Mouse (Mus musculus) bone marrow macrophage, adult 2 months (primary cell): ENCODE data around the gene Tpst1. TPM values are rescaled to one million over a fixed set of nuclear protein-coding genes. Genes with fewer than 3 reads are reported as not detected.

Experiments used
- H3K27ac ChIP-seq: 2 replicates; pipeline ENCODE4 v1.5.1; 2012; ENCODE audit warnings: low read depth, low read length; ENCODE audit not compliant: insufficient read depth
- H3K4me1 ChIP-seq: 2 replicates; pipeline ENCODE4 v1.6.1; 2012; ENCODE audit warnings: low read length; ENCODE audit not compliant: control insufficient read depth, insufficient read depth
- H3K4me3 ChIP-seq: 2 replicates; pipeline ENCODE4 v1.5.1; 2012; ENCODE audit warnings: mild to moderate bottlenecking, low read length, moderate library complexity; ENCODE audit not compliant: insufficient read depth
- CTCF ChIP-seq: IDR thresholded peaks from 2 replicates; pipeline ENCODE4 v1.5.1; 2012; ENCODE audit warnings: low read depth, mild to moderate bottlenecking, low read length, moderate library complexity
- POLR2A ChIP-seq: IDR thresholded peaks from 2 replicates; pipeline ENCODE4 v1.6.1; 2012; ENCODE audit warnings: mild to moderate bottlenecking, low read depth, low read length, borderline replicate concordance
- polyA plus RNA-seq: library from polyadenylated mRNA; stranded (reverse); fragments of >200 nt; gene quantifications from 2 replicates; pipeline ENCODE4 v1.2.4, GENCODE M21; 2012; ENCODE audit not compliant: missing spikeins, insufficient read depth, insufficient read length

Gene Tpst1
- polyA plus RNA-seq, 1 experiment = 14.7 TPM

DNA sequence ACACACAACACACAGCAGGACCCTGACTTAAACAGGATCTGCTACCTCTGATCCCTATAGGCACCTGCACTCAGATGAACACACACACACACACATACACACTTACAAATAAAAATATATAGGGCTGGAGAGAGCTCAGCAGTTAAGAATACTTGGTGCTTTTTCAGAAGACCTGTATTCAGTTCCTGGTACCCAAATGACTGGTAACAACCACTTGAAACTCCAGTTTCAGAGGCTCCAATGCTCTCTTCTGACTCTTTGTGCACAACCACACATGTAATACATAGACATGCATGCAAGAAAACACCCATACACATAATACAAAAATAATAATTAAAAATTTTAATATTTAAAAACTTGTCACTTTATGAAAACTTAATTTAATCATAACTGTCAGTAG, 39.5 kb downstream of the Tpst1 start:
- Histone ChIP-seq H3K27ac (no peak overlapping the region), H3K4me3 (no peak overlapping the region), H3K4me1 (no peaks in the 10 kb centered on the region)
- TF ChIP-seq CTCF (no peak), POLR2A (no peak)

DNA sequence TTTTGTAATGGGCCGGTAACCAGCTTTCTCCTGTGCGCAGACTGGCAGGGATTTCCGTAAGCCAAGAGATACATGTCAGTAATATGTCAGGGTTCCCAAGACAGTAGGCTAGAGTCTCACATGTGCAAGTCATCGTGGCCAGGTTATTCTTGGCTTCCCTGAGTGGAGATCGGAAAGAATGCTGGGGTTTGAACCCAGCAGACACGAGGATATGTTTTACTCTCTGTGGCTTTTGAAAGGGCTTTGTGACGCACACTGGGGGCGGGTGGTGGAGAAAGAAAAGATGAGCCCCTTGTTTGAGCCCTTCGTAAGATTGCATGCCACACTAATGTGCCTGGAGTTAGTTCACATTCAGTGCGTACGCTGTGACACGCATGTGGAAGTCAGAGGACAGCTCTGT, 43.0 kb downstream of the Tpst1 start:
- Histone ChIP-seq H3K4me1 (no peaks in the 10 kb centered on the region), H3K4me3 (no peak overlapping the region), H3K27ac (no peak overlapping the region)
- TF ChIP-seq CTCF = no peak
- no peak for TF ChIP-seq POLR2A

DNA sequence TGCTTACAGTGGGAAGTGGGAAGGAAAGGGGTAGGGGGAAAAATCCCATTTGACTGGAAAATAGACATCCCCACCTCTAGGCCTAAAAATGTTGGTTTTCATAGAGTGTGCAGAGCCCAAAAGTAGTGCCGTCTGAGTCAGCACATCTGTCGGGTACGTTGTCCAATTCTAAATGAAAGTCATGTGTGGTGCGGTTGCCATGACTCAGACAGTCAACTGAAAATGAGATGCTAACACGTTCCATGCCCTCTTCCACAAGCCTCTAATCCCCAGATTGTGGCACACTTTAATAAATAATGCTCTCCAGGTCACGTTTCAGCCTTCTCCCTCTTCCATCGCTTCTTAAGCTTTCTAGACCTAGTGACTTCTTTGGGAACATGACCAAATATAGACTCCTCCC, 43.7 kb downstream of the Tpst1 start:
- Histone ChIP-seq H3K4me3 (no peak overlapping the region), H3K27ac (no peak overlapping the region), H3K4me1 (no peaks in the 10 kb centered on the region)
- TF ChIP-seq CTCF = no peak
- no peak for TF ChIP-seq POLR2A

DNA sequence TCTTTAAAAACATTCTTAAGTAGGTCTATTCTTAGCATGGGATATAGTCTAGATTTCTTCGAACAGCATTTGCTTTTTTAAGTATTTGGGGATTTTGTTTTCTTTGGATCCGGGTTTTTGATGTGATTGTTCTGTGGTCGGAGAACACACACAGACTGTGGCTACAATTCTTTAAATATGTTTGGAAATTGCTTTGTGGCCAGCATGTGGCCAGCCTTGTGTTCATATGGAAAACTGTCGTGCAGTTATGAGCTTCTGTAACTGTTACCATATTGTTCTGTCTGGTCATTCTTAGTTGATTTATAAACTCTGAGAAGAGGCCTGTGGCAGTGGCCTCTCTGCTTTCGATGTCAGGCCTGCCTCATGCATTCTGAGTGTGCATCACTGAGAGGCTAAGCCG, 44.8 kb downstream of the Tpst1 start:
- Histone ChIP-seq H3K4me3 (no peak overlapping the region), H3K4me1 (no peaks in the 10 kb centered on the region), H3K27ac (no peak overlapping the region)
- TF ChIP-seq POLR2A (no peak), CTCF (no peak)

DNA sequence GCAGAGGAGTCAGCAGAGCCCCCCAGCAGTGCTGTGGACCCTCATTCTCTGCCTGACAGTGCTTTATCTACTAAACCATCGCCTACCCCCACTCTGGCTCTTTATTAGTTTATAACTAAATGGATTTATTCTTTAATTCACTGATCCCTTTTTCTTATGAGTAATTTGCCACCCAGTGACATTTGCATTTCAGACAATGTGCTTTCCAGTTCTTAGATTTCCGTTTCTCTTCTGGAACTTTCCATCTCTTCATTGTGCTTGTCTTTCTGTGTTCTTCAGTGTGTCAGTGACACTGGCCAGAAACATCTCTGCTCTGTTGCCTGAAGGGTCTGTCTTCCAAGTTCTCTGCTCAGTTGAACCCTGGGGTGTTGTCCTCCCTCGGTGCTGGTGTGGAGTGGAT, 46.1 kb downstream of the Tpst1 start:
- Histone ChIP-seq H3K27ac (no peak overlapping the region), H3K4me1 (no peaks in the 10 kb centered on the region), H3K4me3 (no peak overlapping the region)
- TF ChIP-seq POLR2A = no peak
- TF ChIP-seq CTCF = no peak

DNA sequence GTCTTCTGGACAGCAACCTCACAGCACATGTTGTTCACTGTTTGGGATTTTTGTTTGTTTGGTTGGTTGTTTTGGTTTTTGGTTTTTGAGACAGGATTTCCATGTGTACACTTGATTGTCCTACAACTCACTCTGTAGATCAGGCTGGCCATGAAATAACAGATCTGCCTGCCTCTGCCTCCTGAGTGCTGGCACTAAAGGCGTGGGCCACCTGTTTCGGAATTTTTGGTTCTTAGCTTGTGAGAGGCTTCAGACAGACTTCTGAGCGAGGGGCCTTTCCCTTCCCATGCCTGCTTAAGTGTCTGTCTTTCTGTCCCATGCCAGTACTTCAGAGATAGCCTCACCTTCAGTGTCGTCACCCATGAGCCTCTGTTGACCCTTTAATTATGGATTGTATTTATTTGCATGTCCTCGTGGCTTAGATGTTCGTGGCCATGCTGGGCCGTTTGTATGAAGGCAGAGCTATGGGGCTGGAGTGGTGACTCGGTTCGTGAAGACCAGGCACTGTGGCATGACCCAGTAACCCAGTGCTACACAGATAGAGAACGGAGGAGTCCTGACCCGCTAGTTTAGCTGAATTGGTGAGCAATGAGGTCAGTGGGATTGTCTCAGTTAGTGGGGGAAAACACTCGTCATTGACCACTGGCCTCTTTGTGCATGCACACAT, 47.1 kb downstream of the Tpst1 start:
- H3K4me1 ChIP-seq = no peaks in the 10 kb centered on the region
- no peak overlapping the region for H3K27ac ChIP-seq
- no peak for TF ChIP-seq CTCF
- TF ChIP-seq POLR2A = no peak
- H3K4me3 ChIP-seq = no peak overlapping the region

DNA sequence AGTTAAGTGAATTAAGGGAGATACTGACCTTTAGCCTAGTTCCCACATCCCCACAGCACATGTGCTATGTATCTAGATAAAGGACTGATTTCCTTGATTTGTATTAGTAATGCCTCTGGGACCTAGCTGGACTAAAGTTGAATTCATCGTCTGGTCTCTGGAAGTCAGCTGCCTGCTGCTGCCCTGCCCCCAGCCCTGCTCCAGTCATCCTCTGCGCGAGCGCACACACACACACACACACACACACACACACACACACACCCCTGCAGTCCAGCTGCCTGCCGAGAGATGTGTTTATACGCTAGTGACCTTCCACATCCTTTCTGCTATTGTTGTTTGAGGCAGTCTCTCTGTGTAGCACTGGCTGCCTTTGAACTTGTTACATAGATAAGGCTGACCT, 47.8 kb downstream of the Tpst1 start:
- Histone ChIP-seq H3K4me1 (no peaks in the 10 kb centered on the region), H3K4me3 (no peak overlapping the region), H3K27ac (no peak overlapping the region)
- no peak for TF ChIP-seq POLR2A
- no peak for TF ChIP-seq CTCF

DNA sequence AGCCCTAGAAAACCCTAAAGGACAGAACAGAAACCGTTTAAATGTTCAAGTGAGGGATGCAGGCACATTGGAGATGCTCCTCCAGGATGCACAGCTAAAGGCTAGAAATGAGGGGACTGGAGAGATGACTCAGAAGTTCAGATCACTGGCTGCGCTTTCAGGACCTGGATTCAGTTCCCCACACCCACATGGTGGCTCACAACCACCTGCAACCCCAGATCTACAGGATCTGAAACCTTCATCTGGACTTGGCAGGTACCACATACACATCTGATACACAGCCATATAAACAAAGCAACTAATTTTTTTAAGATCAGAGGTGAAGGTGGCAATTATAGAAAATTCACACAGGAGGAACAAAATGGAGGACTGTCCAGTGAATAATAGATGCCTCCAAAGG, 49.2 kb downstream of the Tpst1 start:
- no peaks in the 10 kb centered on the region for H3K4me1 ChIP-seq
- H3K27ac ChIP-seq = no peak overlapping the region
- TF ChIP-seq POLR2A = no peak
- no peak for TF ChIP-seq CTCF
- H3K4me3 ChIP-seq = no peak overlapping the region

DNA sequence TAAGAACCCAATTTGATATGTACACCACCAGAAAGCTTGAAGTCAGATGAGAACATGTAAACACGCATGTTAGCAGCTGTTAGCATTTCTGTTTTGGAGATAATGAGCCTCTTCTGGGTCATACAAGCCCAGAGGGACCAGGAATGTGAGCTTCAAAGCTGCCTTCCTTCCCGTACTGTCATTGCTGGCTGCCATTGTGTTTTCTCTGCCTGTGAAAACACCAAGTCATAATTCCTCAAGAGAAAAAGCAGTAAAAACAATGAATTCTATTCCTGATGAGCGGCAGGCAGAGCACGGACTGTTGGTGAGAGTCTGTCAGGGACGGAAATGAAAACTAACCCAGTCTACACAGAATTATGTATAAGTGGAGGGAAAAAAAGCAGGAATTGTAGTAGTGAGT, 51.1 kb downstream of the Tpst1 start:
- TF ChIP-seq POLR2A = no peak
- no peak for TF ChIP-seq CTCF
- Histone ChIP-seq H3K4me3 (no peak overlapping the region), H3K4me1 (peaks cover 5% of the 10 kb centered on the region), H3K27ac (no peak overlapping the region)

DNA sequence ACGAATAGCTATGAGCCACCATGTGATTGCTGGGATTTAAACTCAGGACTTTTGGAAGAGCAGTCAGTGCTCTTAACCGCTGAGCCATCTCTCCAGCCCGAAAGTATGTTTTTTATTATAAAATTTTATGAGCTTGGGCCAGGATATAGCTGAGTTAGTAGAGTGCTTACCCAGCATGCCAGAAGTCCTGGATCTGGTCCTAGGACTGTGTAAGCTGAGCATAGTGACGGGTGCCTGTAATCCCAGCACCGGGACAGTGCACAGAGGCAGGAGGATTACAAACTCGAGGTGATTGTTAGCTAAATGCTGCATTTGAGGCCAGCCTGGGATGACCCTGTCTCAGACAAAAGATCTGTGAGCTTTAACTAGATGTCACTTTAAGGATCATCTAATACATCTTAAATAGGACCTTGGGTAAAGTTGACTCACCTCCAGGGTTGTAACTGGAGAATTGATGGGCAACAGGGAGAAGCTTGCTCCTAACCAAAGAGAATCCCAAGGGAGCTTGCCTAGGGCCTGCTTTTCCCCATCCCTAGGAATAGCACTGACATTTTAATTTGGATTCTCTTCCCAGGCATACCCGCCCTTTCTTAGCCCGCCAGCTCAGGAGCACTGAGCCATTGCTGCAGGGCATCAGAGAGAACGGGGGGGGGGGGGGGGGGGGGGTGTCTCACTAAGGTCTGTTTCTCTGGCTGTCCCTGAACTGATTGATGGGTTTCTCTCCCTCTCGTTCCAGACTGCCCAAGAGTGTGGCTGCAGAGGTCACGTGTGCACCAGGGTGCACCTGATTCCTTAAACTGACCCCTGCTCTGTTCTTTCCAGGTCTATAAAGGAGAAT, 55.8 kb downstream of the Tpst1 start:
- Histone ChIP-seq H3K4me3 (no peak overlapping the region), H3K27ac (0 out of 2 replicates have a peak overlapping the region, but pooled peaks have one; percentile 33), H3K4me1 (peaks cover 12% of the 10 kb centered on the region)
- TF ChIP-seq POLR2A (no peak), CTCF (no peak)

DNA sequence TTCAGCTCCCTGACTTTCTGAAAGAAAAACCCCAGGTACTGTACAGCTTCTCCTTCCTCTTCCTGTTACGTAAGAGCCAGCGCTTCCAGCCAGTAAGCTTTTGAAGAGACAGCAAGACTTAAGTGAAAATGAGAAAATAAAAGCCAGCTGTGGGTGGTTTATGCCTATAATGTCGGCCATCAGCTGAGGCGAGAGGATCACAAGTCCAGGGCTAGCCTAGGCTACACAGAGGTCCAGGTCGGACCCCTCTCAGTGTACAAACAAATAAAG, 56.3 kb downstream of the Tpst1 start:
- H3K4me1 ChIP-seq = peaks cover 12% of the 10 kb centered on the region
- H3K4me3 ChIP-seq = no peak overlapping the region
- peak overlapping the region; percentile 52; the same call in 1 of the 2 replicates for H3K27ac ChIP-seq
- TF ChIP-seq CTCF (no peak), POLR2A (no peak)
